Mouse (Mus musculus): ENCODE results near the gene Slamf6.

- TF ChIP-seq CTCF (IDR thresholded peaks at IDR 0.05; ENCODE audit: borderline replicate concordance, insufficient read depth, low read length): no peak
- no peak for TF ChIP-seq POLR2A (IDR thresholded peaks at IDR 0.05; ENCODE audit: low read depth, low read length)
Measured at GRCm38 (mm10) chr1:171919193-171919592, 1.9 kb downstream of the Slamf6 start.
